Mouse (Mus musculus) neural tube, embryonic 11.5 days (tissue): ENCODE measurements around the gene Coasy. TPM values are rescaled to one million over a fixed set of nuclear protein-coding genes. Genes with fewer than 3 reads are reported as not detected.

ENCODE experiments used
- ATAC-seq: fragments of 200-750 bp; cut with Nextera tagmentation; 2 replicates; pipeline ENCODE4 v1.8.0; 2017; ENCODE audit warnings: moderate number of reproducible peaks, mild to moderate bottlenecking, moderate TSS enrichment, moderate library complexity; ENCODE audit not compliant: insufficient read depth, low FRiP score, low TSS enrichment
- DNase-seq: peaks from one replicate; pipeline ENCODE4 v3.0.0-alpha.2; 2015; ENCODE audit warnings: low spot score
- H3K27ac ChIP-seq: fragments of 300-500 bp; sonication (generic); 2 replicates; pipeline ENCODE4 v1.5.1; 2014; ENCODE audit warnings: low read depth, mild to moderate bottlenecking, low read length
- H3K27me3 ChIP-seq: fragments of 300-500 bp; sonication (generic); 2 replicates; pipeline ENCODE4 v1.6.1; 2014; ENCODE audit warnings: mild to moderate bottlenecking, low read length, mixed read lengths; ENCODE audit not compliant: control insufficient read depth, insufficient read depth
- H3K36me3 ChIP-seq: fragments of 300-500 bp; sonication (generic); 2 replicates; pipeline ENCODE4 v1.6.1; 2014; ENCODE audit warnings: mild to moderate bottlenecking, low read length, moderate library complexity, mixed read lengths; ENCODE audit not compliant: control insufficient read depth, insufficient read depth
- H3K4me1 ChIP-seq: fragments of 300-500 bp; sonication (generic); 2 replicates; pipeline ENCODE4 v1.6.1; 2014; ENCODE audit warnings: low read length, mixed read lengths; ENCODE audit not compliant: control insufficient read depth, insufficient read depth
- H3K4me2 ChIP-seq: fragments of 300-500 bp; sonication (generic); 2 replicates; pipeline ENCODE4 v1.6.1; 2014; ENCODE audit warnings: low read depth, mild to moderate bottlenecking, moderate library complexity
- H3K4me3 ChIP-seq: fragments of 300-500 bp; sonication (generic); 2 replicates; pipeline ENCODE4 v1.5.1; 2014; ENCODE audit warnings: low read depth, low read length
- H3K9ac ChIP-seq: fragments of 300-500 bp; sonication (generic); 2 replicates; pipeline ENCODE4 v1.6.1; 2014; ENCODE audit warnings: mild to moderate bottlenecking, low read length
- H3K9me3 ChIP-seq: fragments of 300-500 bp; sonication (generic); 2 replicates; pipeline ENCODE4 v1.6.1; 2016; ENCODE audit warnings: low read length; ENCODE audit not compliant: control insufficient read depth
- WGBS: fragments of 180-500 bp; shearing (Covaris S2); extraction: QIAGEN DNeasy Blood & Tissue Kit; methylation state at CpG from one replicate; pipeline ENCODE4 v1.1.7; 2014; 5-methylcytosine and 5-hydroxymethylcytosine counted together
- polyA plus RNA-seq: library from polyadenylated mRNA; unstranded; fragments of >200 nt; fragmentation: Nextera tagmentation; extraction: Ambion mirVana; gene quantifications from 2 replicates; pipeline ENCODE4 v1.2.1, GENCODE M21; 2014

Coasy gene
- polyA plus RNA-seq, 1 experiment from 2014 or later, result 55.5 TPM

DNA sequence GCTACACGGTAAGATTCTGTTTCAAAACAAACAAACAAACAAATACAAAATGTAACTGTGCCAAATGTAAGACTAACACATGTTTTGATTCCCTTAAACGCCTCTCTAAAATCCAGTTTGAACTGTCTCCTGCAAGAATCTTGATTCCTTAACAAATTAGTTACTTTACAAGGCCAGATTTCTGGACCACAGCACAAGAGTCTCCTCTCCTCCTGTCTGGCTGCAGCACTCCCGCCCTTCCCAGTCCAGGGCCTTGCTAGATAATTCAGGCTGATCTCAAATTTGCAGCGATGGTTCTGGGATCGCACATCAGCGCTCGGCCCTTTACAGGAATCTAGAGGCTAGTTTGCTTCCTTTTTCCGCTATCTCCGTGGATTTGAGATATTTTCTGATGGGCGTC is 706 bp upstream of the Coasy start:
- H3K27ac ChIP-seq, result 0 out of 2 replicates have a peak overlapping the region, but pooled peaks have one; percentile 87
- no peaks in the 10 kb centered on the region for H3K36me3 ChIP-seq
- H3K9ac ChIP-seq, result peak overlapping the region; percentile 89; the same call in 1 of the 2 replicates
- H3K27me3 ChIP-seq, result peaks cover 40% of the 10 kb centered on the region
- no peak for ATAC-seq
- no peaks in the 10 kb centered on the region for H3K9me3 ChIP-seq
- peaks cover 17% of the 10 kb centered on the region for H3K4me1 ChIP-seq
- peak overlapping the region; percentile 85 for H3K4me3 ChIP-seq
- H3K4me2 ChIP-seq, result peak overlapping the region; percentile 98
- 6% methylated on average over 10 of the region's 10 CpGs for WGBS
- no peak for DNase-seq

DNA sequence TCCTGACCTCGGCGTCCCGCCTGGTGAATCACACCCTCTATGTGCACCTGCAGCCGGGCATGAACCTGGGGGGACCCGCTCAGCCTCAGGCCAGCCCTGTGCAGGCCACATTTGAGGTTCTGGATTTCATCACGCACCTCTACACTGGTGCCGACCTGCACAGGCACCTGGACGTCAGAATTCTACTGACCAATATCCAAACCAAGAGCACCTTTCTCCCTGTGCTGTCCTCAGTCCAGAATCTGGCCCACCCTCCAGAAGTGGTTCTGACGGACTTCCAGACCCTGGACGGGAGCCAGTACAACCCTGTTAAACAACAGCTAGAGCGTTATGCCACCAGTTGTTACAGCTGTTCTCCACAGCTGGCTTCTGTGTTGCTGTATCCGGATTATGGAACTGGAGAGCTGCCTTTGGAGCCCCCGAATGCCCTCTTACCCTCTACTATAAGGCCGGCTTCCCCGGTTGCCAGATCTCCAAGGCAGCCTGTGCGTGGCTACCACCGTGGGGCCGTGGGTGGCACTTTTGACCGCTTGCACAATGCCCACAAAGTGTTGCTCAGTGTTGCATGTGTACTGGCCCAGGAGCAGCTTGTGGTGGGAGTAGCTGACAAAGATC is 825 bp downstream of the Coasy start:
- Histone ChIP-seq H3K4me3 (peak overlapping the region; percentile 85), H3K27ac (peak overlapping the region; percentile 87), H3K27me3 (peaks cover 31% of the 10 kb centered on the region), H3K9ac (peak overlapping the region; percentile 89), H3K4me2 (peak overlapping the region; percentile 98), H3K36me3 (no peaks in the 10 kb centered on the region), H3K9me3 (no peaks in the 10 kb centered on the region), H3K4me1 (peaks cover 25% of the 10 kb centered on the region)
- 37% methylated on average over 19 of the region's 19 CpGs for WGBS
- DNase-seq (no peak), ATAC-seq (0 out of 2 replicates have a peak, but pooled peaks have one; percentile 9)

DNA sequence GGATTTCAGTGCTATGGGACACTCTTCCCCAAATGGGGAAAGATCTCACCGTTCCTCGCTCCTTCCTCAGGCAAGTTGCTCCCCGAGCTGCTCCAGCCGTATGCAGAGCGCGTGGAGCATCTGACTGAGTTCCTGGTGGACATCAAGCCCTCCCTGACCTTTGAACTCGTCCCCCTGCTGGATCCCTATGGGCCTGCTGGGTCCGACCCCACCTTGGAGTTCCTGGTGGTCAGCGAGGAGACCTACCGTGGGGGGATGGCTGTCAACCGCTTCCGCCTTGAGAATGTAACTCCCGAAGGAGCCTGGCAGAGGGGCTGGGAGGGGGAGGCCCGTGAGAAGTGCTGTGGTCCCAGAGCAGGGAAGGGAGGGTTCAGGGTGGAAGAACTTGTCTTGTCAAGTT is 1.9 kb downstream of the Coasy start:
- Histone ChIP-seq H3K4me1 (peaks cover 25% of the 10 kb centered on the region), H3K9ac (no peak overlapping the region), H3K4me2 (no peak overlapping the region), H3K4me3 (no peak overlapping the region), H3K9me3 (no peaks in the 10 kb centered on the region), H3K27me3 (peaks cover 21% of the 10 kb centered on the region), H3K36me3 (no peaks in the 10 kb centered on the region), H3K27ac (no peak overlapping the region)
- DNase-seq (no peak), ATAC-seq (no peak)
- WGBS, result 85% methylated on average over 14 of the region's 14 CpGs

DNA sequence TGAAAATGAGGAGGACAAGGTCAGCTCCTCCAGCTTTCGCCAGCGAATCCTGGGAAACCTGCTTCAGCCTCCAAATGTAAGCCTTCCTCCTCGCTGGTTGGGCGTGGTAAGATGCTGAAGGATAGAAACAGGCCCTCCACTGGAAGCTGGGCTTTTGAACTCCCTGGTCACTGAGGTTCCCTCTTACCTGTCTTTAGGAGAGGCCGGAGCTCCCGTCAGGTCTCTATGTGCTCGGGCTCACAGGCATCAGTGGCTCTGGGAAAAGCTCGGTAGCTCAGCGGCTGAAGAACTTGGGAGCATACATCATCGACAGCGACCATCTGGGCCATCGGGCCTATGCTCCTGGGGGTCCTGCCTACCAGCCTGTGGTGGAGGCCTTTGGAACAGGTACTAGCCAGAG is 2.4 kb downstream of the Coasy start:
- H3K9me3 ChIP-seq, result no peaks in the 10 kb centered on the region
- H3K4me1 ChIP-seq, result peaks cover 25% of the 10 kb centered on the region

DNA sequence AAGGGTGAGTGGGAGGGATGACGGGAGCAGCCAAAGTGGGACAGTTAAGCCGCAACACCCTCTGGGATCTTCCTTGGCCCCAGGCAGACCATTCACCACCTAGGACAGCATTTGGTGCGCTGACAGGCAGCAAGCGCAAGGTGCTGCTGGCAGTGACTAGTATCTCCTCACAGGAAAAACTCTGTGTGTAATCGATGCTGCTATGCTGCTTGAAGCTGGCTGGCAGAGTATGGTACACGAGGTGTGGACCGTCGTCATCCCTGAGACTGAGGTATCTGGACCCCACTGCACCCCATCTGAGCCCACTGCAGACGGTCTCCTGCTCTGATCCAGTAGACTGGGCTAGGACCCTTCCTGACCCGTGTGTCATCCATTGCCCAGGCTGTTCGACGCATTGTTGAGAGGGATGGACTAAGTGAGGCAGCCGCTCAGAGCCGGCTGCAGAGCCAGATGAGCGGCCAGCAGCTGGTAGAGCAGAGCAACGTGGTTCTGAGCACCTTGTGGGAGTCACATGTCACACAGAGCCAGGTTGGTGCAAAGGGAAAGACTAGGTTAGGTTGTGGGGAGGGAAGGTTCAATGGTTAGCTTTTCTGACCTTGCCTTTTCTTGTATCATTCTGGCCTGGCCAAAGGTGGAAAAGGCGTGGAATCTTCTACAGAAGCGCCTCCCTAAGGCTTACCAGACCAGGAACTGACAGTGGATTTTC is 3.4 kb downstream of the Coasy start:
- no peak overlapping the region for H3K27ac ChIP-seq
- H3K9me3 ChIP-seq, result no peaks in the 10 kb centered on the region
- H3K27me3 ChIP-seq, result peaks cover 5% of the 10 kb centered on the region
- no peak for DNase-seq
- no peak overlapping the region for H3K4me2 ChIP-seq
- no peak overlapping the region for H3K4me3 ChIP-seq
- 94% methylated on average over 18 of the region's 18 CpGs for WGBS
- no peak overlapping the region for H3K9ac ChIP-seq
- peaks cover 25% of the 10 kb centered on the region for H3K4me1 ChIP-seq
- H3K36me3 ChIP-seq, result peaks cover 7% of the 10 kb centered on the region
- no peak for ATAC-seq

More for the DNA sequence above, 2.4 kb downstream of the Coasy start:
- Histone ChIP-seq H3K27ac (no peak overlapping the region), H3K27me3 (peaks cover 15% of the 10 kb centered on the region), H3K9ac (no peak overlapping the region), H3K4me2 (no peak overlapping the region), H3K36me3 (0 out of 2 replicates have a peak, but pooled peaks cover under 1% of the 10 kb centered on the region), H3K4me3 (no peak overlapping the region)
- ATAC-seq, result no peak
- WGBS, result 93% methylated on average over 12 of the region's 12 CpGs
- DNase-seq, result no peak

DNA sequence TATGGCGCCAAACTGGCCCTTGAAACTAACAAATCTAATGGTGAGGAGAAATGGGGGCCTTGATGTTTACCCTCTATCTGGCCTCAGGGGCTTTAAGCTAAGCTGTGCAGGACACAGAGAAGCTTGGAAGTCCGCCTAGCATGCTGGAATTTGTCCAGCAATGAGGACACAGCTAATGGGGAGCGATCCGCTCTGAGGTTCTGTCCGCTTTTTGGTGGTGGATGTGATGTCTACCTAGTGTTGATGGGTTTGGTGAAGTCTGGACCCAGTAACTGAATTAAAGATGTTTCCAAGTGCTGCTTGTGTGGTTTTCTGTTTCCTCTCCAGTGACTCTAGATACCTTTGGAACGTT is 3.9 kb downstream of the Coasy start:
- WGBS, result 87% methylated on average over 6 of the region's 6 CpGs
- Histone ChIP-seq H3K4me2 (peak overlapping the region; percentile 71), H3K4me1 (peaks cover 25% of the 10 kb centered on the region), H3K27me3 (peaks cover under 1% of the 10 kb centered on the region), H3K9ac (no peak overlapping the region), H3K36me3 (peaks cover 11% of the 10 kb centered on the region), H3K9me3 (no peaks in the 10 kb centered on the region), H3K27ac (0 out of 2 replicates have a peak overlapping the region, but pooled peaks have one; percentile 72), H3K4me3 (peak overlapping the region; percentile 67; the same call in 1 of the 2 replicates)
- ATAC-seq (no peak), DNase-seq (no peak)

DNA sequence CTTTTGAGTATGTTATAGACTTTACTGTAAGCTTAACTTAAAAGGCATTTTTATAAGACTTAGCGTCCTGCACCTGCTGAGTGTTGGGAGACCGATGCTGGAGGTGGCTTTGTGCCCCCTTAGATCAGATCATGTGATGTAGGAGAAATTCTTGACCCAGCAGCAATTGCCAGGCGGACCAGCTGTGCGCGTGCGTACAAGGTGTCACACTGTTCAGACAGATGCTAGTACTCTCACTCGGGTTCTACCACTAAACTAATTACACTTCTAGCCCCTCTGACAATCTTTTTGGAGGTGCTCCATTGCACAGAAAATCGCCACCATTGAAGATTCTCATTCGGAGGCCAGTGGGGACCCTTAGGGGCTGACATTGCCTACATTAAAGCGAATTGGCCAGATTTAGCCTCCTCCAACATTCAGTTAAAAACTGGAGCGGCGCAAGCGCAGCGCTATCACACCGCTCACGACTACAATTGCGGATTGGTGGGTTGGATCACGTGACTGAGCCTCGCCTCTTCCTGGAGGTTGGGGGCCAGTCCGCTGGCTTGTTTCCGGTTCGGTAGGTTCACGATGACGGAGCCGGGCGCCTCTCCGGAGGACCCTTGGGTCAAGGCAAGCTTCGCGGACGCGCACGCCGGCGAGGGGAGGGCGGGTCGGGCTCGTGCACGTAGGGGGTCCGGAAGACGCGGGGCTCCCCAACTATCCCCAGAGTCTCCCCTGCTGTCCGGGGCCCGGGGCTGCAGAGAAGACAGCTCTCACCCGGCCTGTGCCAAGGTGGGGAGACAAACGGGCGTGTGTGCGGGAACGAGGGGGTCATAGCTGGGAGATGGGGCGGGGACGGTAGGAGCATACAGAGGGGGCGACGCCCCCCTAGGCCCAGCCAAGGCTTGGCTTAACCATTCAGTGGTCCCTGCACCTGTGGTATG is 4.7 kb downstream of the Coasy start, which contains the start of gene Mlx:
Gene Mlx (plus strand): TSS at position 522 of the 926 bp plus-strand sequence.
- Histone ChIP-seq H3K4me3 (peak within 1 kb of the TSS; percentile 67), H3K27me3 (no peaks in the 10 kb centered on the region), H3K9ac (peak within 1 kb of the TSS; percentile 63), H3K4me1 (peaks cover 25% of the 10 kb centered on the region), H3K27ac (peak within 1 kb of the TSS; percentile 72; the same call in 1 of the 2 replicates), H3K4me2 (peak within 1 kb of the TSS; percentile 71), H3K9me3 (no peaks in the 10 kb centered on the region), H3K36me3 (peaks cover 16% of the 10 kb centered on the region)
- peak; percentile 74 for ATAC-seq
- 2% methylated on average over 52 of the region's 52 CpGs for WGBS
- peak; percentile 92 for DNase-seq

DNA sequence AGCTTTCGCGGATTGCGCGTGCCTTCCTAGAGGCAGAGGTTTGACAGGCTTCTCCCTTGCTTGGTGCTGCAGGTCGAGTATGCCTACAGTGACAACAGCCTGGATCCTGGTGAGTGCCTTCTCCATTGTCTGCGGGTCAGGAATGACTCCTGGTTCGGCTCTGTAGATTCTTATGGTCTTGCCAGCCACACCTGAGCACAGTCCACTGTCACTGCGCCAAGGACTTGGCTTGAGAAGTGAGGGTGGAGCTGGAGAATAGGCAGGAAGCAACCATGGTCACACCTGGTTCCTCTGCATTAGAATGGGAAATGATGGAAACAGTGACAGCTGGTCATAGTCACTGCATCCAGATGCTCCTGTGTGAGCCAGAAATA is 5.3 kb downstream of the Coasy start:
- Histone ChIP-seq H3K4me3 (peak overlapping the region; percentile 67), H3K27ac (0 out of 2 replicates have a peak overlapping the region, but pooled peaks have one; percentile 72), H3K27me3 (no peaks in the 10 kb centered on the region), H3K4me2 (peak overlapping the region; percentile 71), H3K36me3 (peaks cover 16% of the 10 kb centered on the region), H3K9ac (peak overlapping the region; percentile 63), H3K4me1 (peaks cover 25% of the 10 kb centered on the region), H3K9me3 (no peaks in the 10 kb centered on the region)
- 8% methylated on average over 8 of the region's 8 CpGs for WGBS
- DNase-seq, result no peak
- ATAC-seq, result peak; percentile 2; the same call in 1 of the 2 replicates
